Mouse (Mus musculus) brain, adult 2 months (tissue): ENCODE measurements around the gene S1pr4.

Source experiments
- DNase-seq: peaks from one replicate; pipeline ENCODE4 v3.0.0; 2011; ENCODE audit warnings: low read depth, low spot score

Gene S1pr4

DNA sequence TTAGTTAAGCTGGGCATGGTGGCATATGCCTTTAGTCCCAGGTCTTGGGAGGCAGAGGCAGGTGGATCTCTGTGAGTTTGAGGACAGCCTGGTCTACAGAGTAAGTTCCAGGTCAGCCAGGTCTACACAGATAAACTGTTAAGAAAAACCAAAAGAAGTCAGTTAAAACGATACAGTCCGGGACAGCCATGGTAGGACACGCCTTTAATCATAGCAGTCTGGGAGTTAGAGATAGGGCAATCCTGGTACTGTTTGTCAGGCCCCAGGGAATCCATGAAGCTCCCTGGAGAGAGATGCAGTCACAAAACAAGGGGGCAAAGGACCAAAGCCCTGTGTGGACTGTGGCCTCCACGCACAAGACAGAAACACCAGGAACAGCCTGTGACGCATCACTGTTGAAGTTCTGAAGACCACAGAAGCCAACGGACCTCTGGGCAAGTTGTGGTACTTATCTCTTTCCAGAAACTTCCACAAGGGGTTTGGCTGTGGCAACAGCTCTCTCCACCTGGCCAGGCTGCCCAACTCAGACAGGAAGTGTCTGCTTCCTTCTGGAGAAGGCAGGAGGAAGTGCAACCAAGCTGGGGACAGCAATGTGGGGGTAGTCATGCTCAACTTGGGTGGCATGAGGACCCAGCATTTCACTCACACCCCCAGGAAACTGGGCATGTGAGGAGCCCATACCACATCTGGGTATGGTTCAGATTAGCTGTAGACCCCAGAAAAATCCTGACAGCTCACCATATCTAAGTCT, 19.5 kb upstream of the S1pr4 start:
- peak; percentile 42 for DNase-seq

GRCm38 (mm10) chr10:81518546-81518945, 18.6 kb upstream of the S1pr4 start:
- DNase-seq, result peak; percentile 73

DNA sequence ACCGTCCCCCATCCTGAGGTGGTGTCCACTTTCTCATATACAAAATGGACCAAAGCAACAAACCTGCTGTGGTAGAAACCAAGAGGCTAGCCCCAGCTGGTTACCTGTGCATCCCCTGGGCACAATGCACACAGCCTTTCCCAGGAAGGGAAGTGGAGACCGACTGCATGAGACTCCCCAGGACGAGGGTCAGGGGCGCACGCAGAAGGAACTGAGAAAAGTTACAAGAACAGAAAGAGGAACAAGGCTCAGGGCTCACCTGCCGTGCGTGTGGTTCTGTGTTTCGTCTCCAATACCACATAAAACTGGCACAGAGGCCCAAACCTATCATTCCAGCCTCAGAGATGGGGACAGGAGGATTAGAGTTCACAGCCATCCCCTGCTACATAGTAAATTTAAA, 17.3 kb upstream of the S1pr4 start:
- DNase-seq, result no peak

DNA sequence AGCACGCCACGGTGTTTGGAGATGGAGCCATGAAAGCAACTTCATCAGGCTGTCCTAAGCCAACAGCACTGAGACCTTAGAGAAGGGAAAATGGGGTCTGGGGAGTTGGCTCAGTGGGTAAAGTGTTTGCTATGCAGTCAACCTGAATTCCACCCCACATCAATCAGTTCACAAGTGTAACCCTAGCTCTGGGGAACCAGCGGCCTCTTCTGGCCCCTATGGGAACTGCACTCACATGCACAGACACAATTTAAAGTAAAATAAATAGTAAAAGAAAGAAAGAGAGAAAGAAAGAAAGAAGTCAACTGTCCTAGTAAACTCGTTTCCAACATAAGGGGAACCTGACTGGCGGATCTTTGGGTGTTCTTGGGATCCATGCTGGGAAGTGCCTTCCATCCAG, 13.9 kb upstream of the S1pr4 start:
- DNase-seq, result no peak

DNA sequence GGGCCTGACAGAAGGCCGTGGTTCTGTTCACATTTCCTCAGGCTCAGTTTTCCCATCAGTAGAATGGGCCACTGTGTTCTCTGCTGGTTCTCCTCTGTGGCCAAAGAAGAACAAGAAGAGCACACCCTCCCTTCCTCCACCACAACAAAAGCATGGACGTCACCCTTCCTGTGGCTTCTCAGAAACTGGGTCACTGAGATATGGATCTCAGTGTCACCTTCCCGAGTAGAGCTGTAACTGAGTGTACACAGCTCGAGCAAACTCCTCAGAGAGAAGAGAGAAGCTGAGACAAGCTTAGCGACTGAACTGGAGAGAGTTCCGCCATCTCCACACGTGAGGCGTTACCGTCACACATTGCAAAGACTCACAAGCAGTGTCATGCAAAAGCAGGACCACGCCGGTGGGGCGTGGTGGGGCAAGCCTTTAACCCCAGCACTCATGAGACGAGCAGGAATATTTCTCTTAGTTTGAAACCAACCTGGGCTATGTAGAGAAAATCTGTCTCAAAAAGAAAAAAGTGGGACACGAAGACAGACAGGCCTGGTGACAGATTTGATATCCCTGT, 10.4 kb upstream of the S1pr4 start:
- no peak for DNase-seq

GRCm38 (mm10) chr10:81507691-81508489, 8.0 kb upstream of the S1pr4 start:
- DNase-seq, result no peak

GRCm38 (mm10) chr10:81507095-81507494, 7.2 kb upstream of the S1pr4 start:
- no peak for DNase-seq

- no peak for DNase-seq
Measured at GRCm38 (mm10) chr10:81505016-81505664, 5.2 kb upstream of the S1pr4 start.

DNA sequence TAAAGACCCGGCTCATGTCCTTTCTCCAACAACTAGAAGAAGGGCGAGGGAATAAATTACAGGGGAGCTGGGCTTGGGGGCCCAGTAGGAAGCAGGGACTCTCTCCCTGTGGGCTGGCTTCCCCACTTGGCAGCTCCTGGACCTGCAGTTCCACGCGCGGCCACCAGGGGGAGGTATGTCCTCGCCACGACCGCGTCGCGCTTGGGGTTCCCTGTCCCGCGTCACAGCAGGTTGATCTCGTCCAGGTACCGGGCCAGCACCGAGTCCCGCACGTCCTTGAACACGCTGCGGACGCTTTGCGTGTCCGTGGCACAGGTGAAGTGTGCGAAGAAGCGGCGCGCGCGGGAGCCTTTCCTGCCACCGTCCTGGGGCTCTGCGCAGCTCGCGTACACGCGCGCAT, 2.7 kb upstream of the S1pr4 start:
- DNase-seq, result peak; percentile 84

DNA sequence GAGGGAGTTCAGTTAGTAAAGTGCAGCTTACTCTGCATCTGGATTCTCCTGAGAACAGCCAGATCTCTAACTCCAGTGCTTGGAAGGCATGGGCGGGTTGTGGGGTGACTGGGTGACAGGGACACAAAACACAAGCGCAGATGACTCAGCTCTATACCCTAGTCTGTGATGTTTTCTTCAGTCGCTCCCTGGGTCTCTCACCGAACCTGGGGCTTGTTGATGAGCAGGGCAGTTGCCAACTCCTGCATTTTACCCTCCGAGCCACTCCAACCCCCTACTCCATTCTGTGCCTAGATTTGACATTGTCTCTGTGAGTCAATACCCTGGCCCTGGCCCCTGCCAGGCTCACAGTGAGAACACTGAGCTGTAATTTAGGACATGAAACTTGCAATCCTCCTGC, 1.9 kb upstream of the S1pr4 start:
- DNase-seq, result peak; percentile 53

DNA sequence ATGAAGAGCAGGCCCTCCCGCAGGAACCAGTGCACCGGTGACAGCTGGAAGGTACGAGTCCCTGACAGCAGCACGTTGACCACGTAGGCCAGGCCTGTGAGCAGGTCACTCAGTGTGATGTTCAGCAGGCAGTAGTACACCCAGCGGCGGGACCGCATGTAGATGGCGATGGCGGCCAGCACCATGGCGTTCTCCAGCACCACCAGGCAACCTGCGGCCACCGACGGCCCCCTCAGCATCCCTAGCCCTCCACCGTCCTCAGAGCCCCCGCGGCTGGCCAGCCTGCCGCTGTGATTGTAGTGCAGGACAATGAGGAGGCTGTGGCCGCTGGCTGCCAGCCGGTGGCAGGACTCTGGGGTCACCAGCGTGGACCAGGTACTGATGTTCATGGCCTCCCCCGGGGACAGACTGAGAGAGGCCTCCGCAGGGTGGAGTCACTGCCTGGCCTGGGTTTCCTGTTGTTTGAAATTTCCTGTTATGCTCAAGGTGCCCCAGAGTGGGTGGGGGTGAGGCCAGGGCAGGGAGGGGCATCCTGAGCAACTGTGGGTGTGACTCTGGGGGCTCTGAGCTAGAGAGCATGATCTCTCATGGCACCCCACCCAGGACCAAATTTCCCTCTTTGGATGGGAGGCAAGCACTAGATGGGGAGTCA, 556 bp downstream of the S1pr4 start:
- no peak for DNase-seq

DNA sequence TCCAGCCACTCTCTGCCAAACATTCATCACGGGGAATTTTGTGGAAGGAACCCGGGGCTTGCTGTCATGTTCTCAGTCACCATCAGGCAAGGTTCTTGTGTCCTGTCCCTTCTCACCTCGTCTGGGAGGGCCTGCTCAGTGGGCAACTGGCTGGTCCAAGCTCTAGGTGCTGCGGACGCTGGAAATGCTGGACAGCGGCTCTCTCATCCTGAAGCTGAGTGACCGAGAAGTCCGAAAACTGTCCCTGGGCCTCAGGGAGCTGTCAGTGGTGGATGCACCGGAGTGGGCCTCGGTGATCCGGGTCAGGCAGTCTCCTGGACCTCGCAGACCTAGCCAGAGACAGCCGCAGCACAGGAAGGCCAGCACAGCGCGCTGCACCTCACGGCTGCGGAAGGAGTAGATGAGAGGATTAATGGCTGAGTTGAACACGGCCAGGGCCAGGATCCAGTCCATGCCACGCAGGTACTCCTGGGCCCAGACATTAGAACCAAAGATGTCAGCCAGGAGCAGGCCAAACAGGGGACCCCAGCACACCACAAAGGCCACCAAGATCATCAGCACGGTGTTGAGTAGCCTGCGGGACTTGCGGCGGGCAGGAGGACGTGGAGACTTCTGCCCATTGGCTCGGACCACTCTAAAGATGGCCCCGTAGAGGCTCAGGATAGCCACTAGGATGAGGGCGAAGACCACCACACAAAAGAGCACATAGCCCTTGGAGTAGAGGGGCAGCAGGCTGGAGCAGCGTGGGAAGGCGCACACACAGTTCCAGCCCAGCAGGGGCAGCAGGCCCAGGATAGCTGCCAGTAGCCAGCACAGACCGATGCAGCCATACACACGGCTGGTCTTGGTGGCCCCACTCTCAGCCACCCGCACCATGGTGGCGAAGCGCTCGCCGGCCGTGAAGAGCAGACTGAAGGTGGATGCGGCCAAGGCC, 1.3 kb downstream of the S1pr4 start:
- no peak for DNase-seq

DNA sequence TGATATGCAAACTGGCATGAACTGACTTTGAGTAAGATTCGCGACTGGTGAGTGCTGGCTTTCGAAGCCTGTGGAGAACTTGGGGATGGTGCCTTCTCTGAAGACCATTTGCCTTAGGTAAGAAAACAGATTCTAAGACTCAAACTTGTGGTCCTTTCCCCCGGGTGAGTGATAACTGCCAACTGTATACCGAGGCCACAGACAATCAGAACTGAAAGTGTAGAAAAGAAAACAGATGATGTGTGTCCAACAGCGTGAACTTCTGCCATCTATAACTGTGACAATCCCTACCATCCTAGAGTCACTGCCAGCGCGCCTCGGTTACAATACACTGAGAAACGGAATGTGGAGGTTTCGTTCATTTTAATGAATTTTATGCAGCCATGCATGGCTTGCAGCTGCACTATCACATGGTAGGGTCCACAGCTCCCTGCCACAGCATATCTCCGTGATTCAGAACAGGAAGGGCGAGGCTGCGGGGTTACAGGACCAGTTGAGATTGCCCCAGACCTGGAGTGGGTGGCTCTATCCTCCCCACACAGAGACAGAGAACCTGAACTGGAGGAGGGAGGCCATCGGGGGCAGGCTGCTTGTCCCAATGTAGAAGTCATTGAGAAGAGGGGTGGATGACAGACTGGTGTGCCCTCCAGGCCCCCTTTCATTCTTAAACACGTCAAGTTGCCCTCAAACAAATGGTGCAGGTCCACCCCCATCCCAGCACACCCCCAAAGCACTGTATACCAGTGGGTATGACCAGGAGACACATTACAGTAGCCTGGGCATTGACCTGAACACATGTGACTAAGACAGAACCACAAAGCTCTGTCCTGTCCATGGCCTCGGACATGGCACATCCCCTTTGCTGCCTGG, 2.3 kb downstream of the S1pr4 start:
- no peak for DNase-seq

DNA sequence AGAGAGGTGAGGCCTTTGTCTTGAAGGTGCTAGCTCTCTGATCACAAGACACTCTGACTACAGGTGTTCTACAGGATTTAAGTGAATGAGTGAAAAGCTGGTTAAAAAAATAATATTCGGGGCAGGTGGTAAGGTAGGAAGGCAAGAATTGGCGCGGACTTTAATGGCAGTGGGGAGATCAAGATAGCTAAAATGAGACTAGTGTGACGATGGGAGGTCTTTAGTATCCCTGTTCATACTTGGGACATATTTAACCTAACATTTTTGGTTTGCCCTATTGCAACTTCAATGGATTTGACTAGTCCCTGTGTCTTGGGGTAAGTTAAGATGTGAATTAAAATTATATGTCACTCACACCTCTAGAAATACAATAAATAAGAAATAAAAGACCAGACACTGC, 3.0 kb downstream of the S1pr4 start:
- no peak for DNase-seq

GRCm38 (mm10) chr10:81496264-81496901, 3.5 kb downstream of the S1pr4 start, which contains the start of gene Ncln:
Gene Ncln, minus strand, starts transcription at chr10:81496392.
- DNase-seq, result peak; percentile 100

DNA sequence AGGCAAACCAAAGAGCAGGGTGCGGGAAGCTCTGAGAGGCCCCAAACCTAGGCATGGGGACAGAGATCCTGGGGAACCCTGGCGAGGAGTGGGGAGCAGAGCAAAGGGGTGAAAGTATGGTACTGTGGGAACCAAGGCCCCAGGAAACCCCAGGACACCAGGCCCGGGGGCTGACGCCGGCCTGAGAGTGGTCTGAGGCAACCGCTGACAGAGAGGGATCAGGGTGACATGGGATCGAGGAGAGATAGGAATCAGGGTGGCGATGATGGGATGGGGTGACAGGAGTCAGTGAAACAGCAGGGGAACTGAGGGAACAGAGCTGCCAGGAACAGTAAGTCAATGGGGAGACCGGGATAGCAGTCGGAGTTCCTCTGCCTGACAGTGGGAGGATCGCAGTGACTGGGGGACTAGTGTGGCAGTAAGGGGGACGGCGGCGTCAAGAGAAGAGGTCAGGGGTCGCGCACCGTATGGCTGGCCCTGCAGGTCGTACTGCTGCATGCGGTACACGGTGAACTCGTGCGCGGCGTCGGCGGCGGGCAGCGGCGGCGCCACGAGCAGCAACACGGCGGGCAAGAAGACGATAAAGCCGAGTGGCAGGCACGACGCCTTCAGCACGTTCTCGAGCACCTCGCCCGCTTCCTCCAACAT, 4.2 kb downstream of the S1pr4 start:
- peak; percentile 59 for DNase-seq

GRCm38 (mm10) chr10:81495151-81495550, 4.8 kb downstream of the S1pr4 start:
- no peak for DNase-seq

- DNase-seq, result no peak
Measured at GRCm38 (mm10) chr10:81494260-81495041, 5.5 kb downstream of the S1pr4 start.
